ENCODE assay signal across 19 mouse cellular contexts in the genomic region with DNA sequence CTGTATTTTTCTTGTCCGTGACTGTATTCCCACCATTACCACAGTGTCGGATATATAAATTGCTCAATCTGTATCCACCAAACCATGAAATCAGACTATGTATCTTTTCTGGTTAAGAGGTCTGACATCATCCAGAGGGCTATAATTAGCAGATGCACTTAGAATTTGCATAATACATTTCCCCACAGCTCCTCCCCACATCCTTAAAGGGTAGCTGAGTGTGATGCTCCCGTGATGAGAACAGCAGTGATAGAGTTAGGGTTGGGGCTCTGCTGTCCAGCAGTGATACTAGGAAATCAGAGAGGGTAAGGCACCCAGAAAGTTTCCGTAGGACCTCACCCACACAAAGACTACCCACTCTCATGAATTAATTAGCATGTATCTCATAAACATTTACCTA.
DNase-seq lines count a peak whose midpoint lies in the region; ATAC-seq and TF ChIP-seq lines count a peak whose summit lies in the region.
"Had no signal": no experiment of that assay in that cellular context is flagged by ENCODE, and none has a peak within 500 bp of the region (broad histone marks: within the 10 kb centered on the region; RNA-seq: fewer than 3 reads in every experiment).

No protein-coding gene starts in this region.

- H3K9me3 ChIP-seq in forebrain, embryonic 14.5 days (replicated peaks; ENCODE audit: control insufficient read depth, low read length): no peaks in the 10 kb centered on the region
- no peaks in the 10 kb centered on the region for H3K9me3 ChIP-seq in forebrain, embryonic 16.5 days (ENCODE audit: control insufficient read depth, low read length)
- no peaks in the 10 kb centered on the region for H3K9me3 ChIP-seq in neural tube, embryonic 12.5 days
- H3K9me3 ChIP-seq: embryonic facial prominence, embryonic 10.5 days; heart, embryonic 15.5 days had no signal

- H3K27me3 ChIP-seq in forebrain, embryonic 14.5 days (replicated peaks; ENCODE audit: control insufficient read depth, insufficient read depth, low read length): no peaks in the 10 kb centered on the region
- H3K27me3 ChIP-seq in forebrain, embryonic 16.5 days (replicated peaks; ENCODE audit: control insufficient read depth, insufficient read depth, low read length): no peaks in the 10 kb centered on the region
- no peaks in the 10 kb centered on the region for H3K27me3 ChIP-seq in neural tube, embryonic 12.5 days (replicated peaks)
- H3K27me3 ChIP-seq: heart, embryonic 15.5 days had no signal

- H3K4me2 ChIP-seq in forebrain, embryonic 14.5 days (ENCODE audit: low read length): no peak overlapping the region
- H3K4me2 ChIP-seq in forebrain, embryonic 16.5 days (ENCODE audit: low read length): no peak overlapping the region
- no peak overlapping the region for H3K4me2 ChIP-seq in neural tube, embryonic 12.5 days (replicated peaks)
- H3K4me2 ChIP-seq: heart, embryonic 11.5 days; heart, embryonic 15.5 days had no signal

- TF ChIP-seq CTCF in brain, embryonic 14.5 days (IDR thresholded peaks at IDR 0.05; ENCODE audit: borderline replicate concordance, extremely low read depth, insufficient read depth, insufficient read length): no peak

- no peaks in the 10 kb centered on the region for H3K4me1 ChIP-seq in forebrain, embryonic 14.5 days (ENCODE audit: control insufficient read depth, insufficient read depth, low read length)
- no peaks in the 10 kb centered on the region for H3K4me1 ChIP-seq in forebrain, embryonic 16.5 days (replicated peaks; ENCODE audit: control insufficient read depth, insufficient read depth, low read length)
- no peaks in the 10 kb centered on the region for H3K4me1 ChIP-seq in neural tube, embryonic 12.5 days
- H3K4me1 ChIP-seq: embryonic facial prominence, embryonic 10.5 days; heart, embryonic 15.5 days had no signal

- H3K36me3 ChIP-seq in forebrain, embryonic 14.5 days (ENCODE audit: control insufficient read depth, insufficient read depth, low read length): no peaks in the 10 kb centered on the region
- H3K36me3 ChIP-seq in forebrain, embryonic 16.5 days (ENCODE audit: control insufficient read depth, insufficient read depth): no peaks in the 10 kb centered on the region
- H3K36me3 ChIP-seq in neural tube, embryonic 12.5 days: no peaks in the 10 kb centered on the region
- H3K36me3 ChIP-seq: embryonic facial prominence, embryonic 10.5 days; heart, embryonic 15.5 days had no signal

- no peak overlapping the region for H3K9ac ChIP-seq in forebrain, embryonic 14.5 days (ENCODE audit: low read length)
- H3K9ac ChIP-seq in forebrain, embryonic 16.5 days (replicated peaks; ENCODE audit: low read depth, low read length): no peak overlapping the region
- H3K9ac ChIP-seq in neural tube, embryonic 12.5 days: no peak overlapping the region
- H3K9ac ChIP-seq: heart, embryonic 15.5 days had no signal

- peak; percentile 16 for DNase-seq in forebrain, embryonic 14.5 days (ENCODE audit: low spot score)
- DNase-seq in neural tube, embryonic 10.5 days (ENCODE audit: extremely low spot score, low spot score): no peak
- DNase-seq in brain, embryonic 14.5 days (ENCODE audit: low read depth): peak; percentile 16
- DNase-seq in spleen, postnatal 4 days (ENCODE audit: low spot score in 2 of 2): no peak
- DNase-seq: adrenal gland, postnatal 10 days; B cell, adult 2 months; cerebellum, adult 18-20 months; cerebellum, adult 9-11 months; gastrocnemius, postnatal 14 days; heart, adult 2 months; heart, postnatal 14 days; kidney, adult 11 months had no signal

- 60% methylated on average over 4 of the region's 4 CpGs for WGBS in forebrain, embryonic 14.5 days
- 60% methylated on average over 4 of the region's 4 CpGs for WGBS in forebrain, embryonic 16.5 days
- 79% methylated on average over 4 of the region's 4 CpGs for WGBS in neural tube, embryonic 12.5 days

- ATAC-seq in forebrain, embryonic 14.5 days: no peak
- no peak; the same call in 1 of the 2 replicates for ATAC-seq in forebrain, embryonic 16.5 days
- ATAC-seq in neural tube, embryonic 12.5 days (ENCODE audit: low FRiP score, low read depth): peak; percentile 70
- ATAC-seq: CD4-positive, CD25-positive, alpha-beta regulatory T cell, adult 4 months; hindbrain, postnatal 0 days had no signal

- TF ChIP-seq POLR2A in brain, embryonic 14.5 days (IDR thresholded peaks at IDR 0.05; ENCODE audit: borderline replicate concordance, extremely low read depth, insufficient read depth, insufficient read length, poor library complexity, severe bottlenecking): no peak

- H3K4me3 ChIP-seq in forebrain, embryonic 14.5 days (ENCODE audit: low read depth, low read length): no peak overlapping the region
- H3K4me3 ChIP-seq in forebrain, embryonic 16.5 days (replicated peaks; ENCODE audit: low read length): no peak overlapping the region
- no peak overlapping the region for H3K4me3 ChIP-seq in neural tube, embryonic 12.5 days
- H3K4me3 ChIP-seq: embryonic facial prominence, embryonic 10.5 days; heart, adult 2 months; heart, embryonic 15.5 days had no signal

- no peak overlapping the region for H3K27ac ChIP-seq in forebrain, embryonic 14.5 days (ENCODE audit: low read depth, low read length)
- no peak overlapping the region for H3K27ac ChIP-seq in forebrain, embryonic 16.5 days (ENCODE audit: low read length)
- no peak overlapping the region for H3K27ac ChIP-seq in neural tube, embryonic 12.5 days
- H3K27ac ChIP-seq: embryonic facial prominence, embryonic 10.5 days; heart, adult 2 months; heart, embryonic 15.5 days; hindbrain, postnatal 0 days had no signal

Comparison
In these comparisons a context has a peak if more than half of its experiments do, and no peak if none do; other contexts are left out.
1. DNase-seq: peak in forebrain, embryonic 14.5 days (single experiment) and brain, embryonic 14.5 days (single experiment); none in neural tube, embryonic 10.5 days (single experiment) and spleen, postnatal 4 days (0 of 2).